Mouse (Mus musculus) lung, postnatal 0 days (tissue): ENCODE data around the gene Tsc22d1.

Experiments used
- CTCF ChIP-seq: IDR thresholded peaks from 2 replicates; pipeline ENCODE4 v1.5.1; 2016; ENCODE audit warnings: antibody characterized with exemption, mild to moderate bottlenecking
- EP300 ChIP-seq: IDR thresholded peaks from 2 replicates; pipeline ENCODE4 v1.6.1; 2016; ENCODE audit warnings: antibody characterized with exemption, mild to moderate bottlenecking, control low read depth

- TF ChIP-seq EP300 (no peak), CTCF (no peak)
Observed at GRCm38 (mm10) chr14:76457696-76458095, 42.9 kb downstream of the Tsc22d1 start.
